Mouse (Mus musculus): ENCODE data around the gene Scgn.

GRCm38 (mm10) chr13:23946254-23946653 lies 44.8 kb downstream of the Scgn start:
- no peak for TF ChIP-seq CTCF (IDR thresholded peaks at IDR 0.05 in 2 of 3, conservative IDR thresholded peaks at IDR 0.05 in 1 of 3; ENCODE audit: control insufficient read depth in 1 of 3, insufficient read depth in 1 of 3, low read depth in 2 of 3, low read length in 3 of 3, poor library complexity in 1 of 3, severe bottlenecking in 1 of 3)
- no peak for TF ChIP-seq NELFE (IDR thresholded peaks at IDR 0.05; ENCODE audit: low read depth, low read length)
- TF ChIP-seq EP300 (IDR thresholded peaks at IDR 0.05; ENCODE audit: low read depth in 1 of 2, low read length in 2 of 2), result no peak
- TF ChIP-seq POLR2A (IDR thresholded peaks at IDR 0.05; ENCODE audit: control insufficient read depth in 1 of 2, insufficient read depth in 1 of 2, low read depth in 1 of 2, low read length in 2 of 2, poor library complexity in 1 of 2), result no peak
- no peak for TF ChIP-seq TCF12 (IDR thresholded peaks at IDR 0.05; ENCODE audit: low read depth, low read length)
- TF ChIP-seq SIN3A (IDR thresholded peaks at IDR 0.05; ENCODE audit: low read length), result no peak
- no peak for TF ChIP-seq MXI1 (IDR thresholded peaks at IDR 0.05; ENCODE audit: low read depth, low read length)
- TF ChIP-seq BHLHE40 (IDR thresholded peaks at IDR 0.05; ENCODE audit: borderline replicate concordance, low read depth, low read length), result no peak
- no peak for TF ChIP-seq USF1 (IDR thresholded peaks at IDR 0.05; ENCODE audit: low read depth, low read length)

Data from MEL (cell line).